Mouse (Mus musculus) olfactory bulb, adult 2 months (tissue): ENCODE results near the gene Hjurp.

Experiments
- CTCF ChIP-seq: fragments of 200-500 bp; IDR thresholded peaks from 2 replicates; pipeline ENCODE4 v1.5.1; 2012; ENCODE audit warnings: low read depth, mild to moderate bottlenecking, low read length, moderate library complexity; ENCODE audit not compliant: insufficient read depth
- POLR2A ChIP-seq: fragments of 200-500 bp; IDR thresholded peaks from 2 replicates; pipeline ENCODE4 v1.6.1; 2012; ENCODE audit warnings: mild to moderate bottlenecking, low read depth, low read length, moderate library complexity; ENCODE audit not compliant: insufficient read depth

GRCm38 (mm10) chr1:88267489-88267888 is 9.9 kb downstream of the Hjurp start:
- no peak for TF ChIP-seq CTCF
- TF ChIP-seq POLR2A: no peak
